In the genomic region with DNA sequence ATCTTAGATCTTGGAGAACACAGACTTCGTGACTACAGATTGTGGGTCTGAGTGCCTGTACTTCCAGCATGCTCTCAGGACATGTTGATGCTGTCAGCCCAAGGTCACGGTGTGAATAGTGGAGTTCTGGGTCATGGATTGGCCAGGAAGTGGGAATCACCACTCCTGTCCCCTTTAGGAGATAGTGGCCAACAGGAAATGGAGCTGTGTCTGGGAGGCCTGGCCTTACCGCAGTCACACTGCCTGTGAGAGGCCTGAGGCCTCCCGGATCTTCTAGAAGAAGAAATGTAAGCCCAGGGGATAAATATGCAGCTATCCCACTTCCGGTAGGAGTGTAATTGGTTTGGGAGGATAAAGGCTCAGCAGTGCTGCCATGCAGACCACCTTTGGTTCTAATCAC, we compare ENCODE assay signal across 23 mouse cellular contexts.
"Had no signal": no experiment of that assay in that cellular context is flagged by ENCODE, and none has a peak within 500 bp of the region (broad histone marks: within the 10 kb centered on the region; RNA-seq: fewer than 3 reads in every experiment).

No protein-coding gene starts in this region.

- DNase-seq: gastrocnemius, postnatal 14 days; gastrocnemius, postnatal 36 days; heart, adult 18-20 months; heart, postnatal 14 days; heart, postnatal 36 days; kidney, adult 11 months; kidney, adult 2 months; kidney, postnatal 10 days; kidney, postnatal 25 days; kidney, postnatal 4 days; left cerebral cortex, postnatal 4 days had no signal

- H3K9ac ChIP-seq: heart, embryonic 13.5 days; heart, embryonic 15.5 days; hindbrain, embryonic 13.5 days; hindbrain, embryonic 15.5 days; limb, embryonic 13.5 days; limb, embryonic 15.5 days; liver, embryonic 14.5 days had no signal

- ATAC-seq: hindbrain, postnatal 0 days; intestine, embryonic 16.5 days had no signal

- H3K27me3 ChIP-seq: heart, embryonic 13.5 days; heart, embryonic 15.5 days; hindbrain, embryonic 13.5 days; hindbrain, embryonic 15.5 days; limb, embryonic 13.5 days; limb, embryonic 15.5 days had no signal

- H3K36me3 ChIP-seq: heart, embryonic 13.5 days; heart, embryonic 15.5 days; hindbrain, embryonic 13.5 days; hindbrain, embryonic 15.5 days; limb, embryonic 13.5 days; limb, embryonic 15.5 days had no signal

- H3K4me3 ChIP-seq: heart, embryonic 13.5 days; heart, embryonic 15.5 days; hindbrain, embryonic 13.5 days; hindbrain, embryonic 15.5 days; layer of hippocampus, adult 2 months; limb, embryonic 13.5 days; limb, embryonic 15.5 days had no signal

- H3K4me1 ChIP-seq: heart, embryonic 13.5 days; heart, embryonic 15.5 days; hindbrain, embryonic 13.5 days; hindbrain, embryonic 15.5 days; limb, embryonic 13.5 days; limb, embryonic 15.5 days had no signal

- H3K27ac ChIP-seq: heart, embryonic 13.5 days; heart, embryonic 15.5 days; hindbrain, embryonic 13.5 days; hindbrain, embryonic 15.5 days; hindbrain, postnatal 0 days; layer of hippocampus, adult 2 months; limb, embryonic 13.5 days; limb, embryonic 15.5 days; liver, embryonic 14.5 days had no signal

- H3K9me3 ChIP-seq: heart, embryonic 13.5 days; heart, embryonic 15.5 days; hindbrain, embryonic 15.5 days; limb, embryonic 15.5 days had no signal

- H3K4me2 ChIP-seq: heart, embryonic 11.5 days; heart, embryonic 13.5 days; heart, embryonic 15.5 days; hindbrain, embryonic 13.5 days; hindbrain, embryonic 15.5 days; limb, embryonic 13.5 days; limb, embryonic 15.5 days; liver, embryonic 11.5 days had no signal
